Mouse (Mus musculus) thymus, adult 2 months (tissue): Measurements from ENCODE around the gene Syt11. TPM values are rescaled to one million over a fixed set of nuclear protein-coding genes. Genes with fewer than 3 reads are reported as not detected.
A peak's percentile ranks its signal among the peaks of the same experiment; 100 is the strongest.
"Not testable (repeated sequence)": the region's sequence is repeated elsewhere in the genome, so short reads cannot be mapped to it uniquely, and the experiment has no call there.

ENCODE experiments used
- DNase-seq: peaks from one replicate; pipeline ENCODE4 v3.0.0; 2021
- H3K27ac ChIP-seq: fragments of 200-500 bp; 2 replicates; pipeline ENCODE4 v1.5.1; 2012; ENCODE audit warnings: low read length, control low read depth; ENCODE audit not compliant: control insufficient read depth, insufficient read depth
- H3K27me3 ChIP-seq: fragments of 200-500 bp; 2 replicates; pipeline ENCODE4 v1.6.1; 2012; ENCODE audit warnings: mild to moderate bottlenecking, low read length, moderate library complexity, mixed read lengths; ENCODE audit not compliant: control insufficient read depth, insufficient read depth
- H3K36me3 ChIP-seq: fragments of 200-500 bp; 2 replicates; pipeline ENCODE4 v1.6.1; 2012; ENCODE audit warnings: mild to moderate bottlenecking, low read length, moderate library complexity; ENCODE audit not compliant: control insufficient read depth, insufficient read depth
- H3K4me1 ChIP-seq: fragments of 200-500 bp; replicated peaks from 2 replicates; pipeline ENCODE4 v1.6.1; 2012; ENCODE audit warnings: low read length; ENCODE audit not compliant: control insufficient read depth, insufficient read depth
- H3K4me3 ChIP-seq: fragments of 200-500 bp; 2 replicates; pipeline ENCODE4 v1.5.1; 2012; ENCODE audit warnings: mild to moderate bottlenecking, low read length, control low read depth, moderate library complexity; ENCODE audit not compliant: control insufficient read depth, insufficient read depth
- CTCF ChIP-seq: fragments of 200-500 bp; IDR thresholded peaks from 2 replicates; pipeline ENCODE4 v1.5.1; 2012; ENCODE audit warnings: mild to moderate bottlenecking, control low read depth, low read length, moderate library complexity, borderline replicate concordance; ENCODE audit not compliant: control insufficient read depth, poor library complexity, insufficient read depth; ENCODE audit errors: extremely low read depth
- POLR2A ChIP-seq: fragments of 200-500 bp; IDR thresholded peaks from 2 replicates; pipeline ENCODE4 v1.6.1; 2012; ENCODE audit warnings: mild to moderate bottlenecking, low read length, control low read depth, moderate library complexity; ENCODE audit not compliant: control insufficient read depth, poor library complexity, insufficient read depth; ENCODE audit errors: extremely low read depth
- WGBS: fragments of 180-500 bp; shearing (Covaris S2); methylation state at CpG from one replicate; pipeline ENCODE4 v1.1.7; 2018; 5-methylcytosine and 5-hydroxymethylcytosine counted together
- polyA plus RNA-seq: library from polyadenylated mRNA; depleted of rRNA; stranded (reverse); fragments of >200 nt; gene quantifications from 2 replicates; pipeline ENCODE4 v1.2.3, GENCODE M21; 2012

The Syt11 gene
- polyA plus RNA-seq, 1 experiment = 3.2 TPM

- Histone ChIP-seq H3K4me3 (peak overlapping the region; percentile 38), H3K27ac (peak overlapping the region; percentile 59; the same call in 1 of the 2 replicates)
- not testable (repeated sequence) for H3K36me3 ChIP-seq, H3K4me1 ChIP-seq, H3K27me3 ChIP-seq
- WGBS = 8% methylated on average over 21 of the region's 28 CpGs
- peak; percentile 34 for DNase-seq
Measured at GRCm38 (mm10) chr3:88771189-88771940, 3.6 kb downstream of the Syt11 start.

DNA sequence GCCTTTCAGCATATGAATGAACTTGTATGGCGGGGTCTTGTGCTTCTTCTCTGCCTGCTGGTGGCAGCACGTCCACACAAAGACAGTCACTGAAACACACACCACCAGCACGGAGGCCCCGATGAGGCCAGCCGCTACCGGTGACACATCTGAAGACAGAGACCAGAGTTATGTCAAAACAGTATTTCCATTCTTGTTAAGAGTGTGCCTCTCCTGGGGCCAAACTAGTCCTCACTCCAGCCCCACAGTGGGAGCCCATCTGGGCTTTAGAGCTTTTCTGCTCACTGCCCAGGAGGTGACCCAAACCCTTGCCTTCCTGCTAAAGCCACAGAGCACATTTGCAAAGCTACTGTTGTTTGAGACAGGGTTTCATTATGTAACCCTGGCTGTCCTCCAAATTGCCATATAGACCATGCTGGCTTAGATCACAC lies 12.5 kb downstream of the Syt11 start:
- DNase-seq = no peak
- Histone ChIP-seq H3K4me1 (no peaks in the 10 kb centered on the region), H3K36me3 (no peaks in the 10 kb centered on the region)

DNA sequence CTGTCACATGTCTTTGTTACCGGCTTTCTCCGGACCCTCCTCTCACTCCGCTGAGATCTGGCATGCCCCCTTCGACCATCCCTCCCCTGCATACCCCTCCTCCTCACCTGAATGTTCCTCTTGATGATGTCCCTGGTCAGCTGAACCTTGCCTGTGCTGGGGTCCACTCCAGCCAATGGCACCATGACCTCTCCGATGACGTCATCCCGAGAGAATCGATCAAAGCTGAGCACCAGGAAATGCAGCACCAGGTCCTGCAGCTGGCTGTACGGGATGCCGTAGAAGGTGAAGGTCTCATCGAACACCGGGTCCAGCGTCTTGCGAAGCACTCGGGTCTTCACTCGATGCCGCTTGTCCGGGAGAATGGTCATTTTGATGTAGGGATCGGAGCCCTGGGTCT lies 13.3 kb downstream of the Syt11 start:
- H3K4me1 ChIP-seq = no peaks in the 10 kb centered on the region

More for the DNA sequence above, 12.5 kb downstream of the Syt11 start:
- Histone ChIP-seq H3K27ac (no peak overlapping the region), H3K27me3 (no peaks in the 10 kb centered on the region), H3K4me3 (no peak overlapping the region)
- WGBS = 70% methylated on average over 6 of the region's 6 CpGs
- TF ChIP-seq POLR2A = no peak
- TF ChIP-seq CTCF = no peak

DNA sequence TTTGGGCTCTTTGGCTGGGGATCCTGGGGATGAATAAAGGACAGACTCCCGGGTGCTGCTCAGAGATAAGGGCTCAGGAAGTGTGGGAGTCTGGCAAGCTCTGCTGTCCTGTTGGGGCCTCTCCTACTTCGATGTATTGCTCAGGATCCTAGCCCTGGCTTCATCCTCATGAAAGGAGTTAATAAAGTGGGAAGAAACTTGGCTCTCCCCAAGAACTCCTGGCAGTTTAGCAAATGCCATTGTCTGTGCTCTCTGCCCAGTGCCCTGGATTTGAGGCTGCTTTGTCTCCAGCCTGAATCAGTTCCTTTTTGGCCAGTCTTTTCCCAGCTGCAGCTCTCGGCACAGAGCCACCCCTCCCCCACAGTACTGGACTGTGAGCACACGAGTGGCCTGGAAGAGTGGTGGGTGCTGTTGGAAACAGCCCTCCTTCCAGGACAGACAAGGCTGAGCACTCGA lies 16.9 kb downstream of the Syt11 start:
- Histone ChIP-seq H3K27ac (no peak overlapping the region), H3K27me3 (no peaks in the 10 kb centered on the region), H3K4me3 (no peak overlapping the region), H3K4me1 (no peaks in the 10 kb centered on the region), H3K36me3 (no peaks in the 10 kb centered on the region)
- WGBS = 81% methylated on average over 5 of the region's 5 CpGs
- TF ChIP-seq CTCF (no peak), POLR2A (no peak)
- no peak for DNase-seq

More for the DNA sequence above, 13.3 kb downstream of the Syt11 start:
- H3K4me3 ChIP-seq = no peak overlapping the region
- no peak for TF ChIP-seq POLR2A
- TF ChIP-seq CTCF = no peak
- 97% methylated on average over 19 of the region's 19 CpGs for WGBS
- no peak overlapping the region for H3K27ac ChIP-seq
- no peaks in the 10 kb centered on the region for H3K36me3 ChIP-seq
- DNase-seq = no peak
- H3K27me3 ChIP-seq = no peaks in the 10 kb centered on the region

- TF ChIP-seq CTCF (no peak), POLR2A (no peak)
- no peak for DNase-seq
- H3K27ac ChIP-seq = no peak overlapping the region
- no peaks in the 10 kb centered on the region for H3K27me3 ChIP-seq
- 86% methylated on average over 4 of the region's 4 CpGs for WGBS
- H3K36me3 ChIP-seq = no peaks in the 10 kb centered on the region
- no peak overlapping the region for H3K4me3 ChIP-seq
- no peaks in the 10 kb centered on the region for H3K4me1 ChIP-seq
Measured at GRCm38 (mm10) chr3:88756276-88756675, 18.7 kb downstream of the Syt11 start.

GRCm38 (mm10) chr3:88755541-88755940 lies 19.4 kb downstream of the Syt11 start:
- Histone ChIP-seq H3K4me3 (no peak overlapping the region), H3K27ac (no peak overlapping the region), H3K36me3 (no peaks in the 10 kb centered on the region), H3K27me3 (no peaks in the 10 kb centered on the region), H3K4me1 (no peaks in the 10 kb centered on the region)
- TF ChIP-seq CTCF = no peak
- TF ChIP-seq POLR2A = no peak
- DNase-seq = no peak
- WGBS = 92% methylated on average over 3 of the region's 3 CpGs

DNA sequence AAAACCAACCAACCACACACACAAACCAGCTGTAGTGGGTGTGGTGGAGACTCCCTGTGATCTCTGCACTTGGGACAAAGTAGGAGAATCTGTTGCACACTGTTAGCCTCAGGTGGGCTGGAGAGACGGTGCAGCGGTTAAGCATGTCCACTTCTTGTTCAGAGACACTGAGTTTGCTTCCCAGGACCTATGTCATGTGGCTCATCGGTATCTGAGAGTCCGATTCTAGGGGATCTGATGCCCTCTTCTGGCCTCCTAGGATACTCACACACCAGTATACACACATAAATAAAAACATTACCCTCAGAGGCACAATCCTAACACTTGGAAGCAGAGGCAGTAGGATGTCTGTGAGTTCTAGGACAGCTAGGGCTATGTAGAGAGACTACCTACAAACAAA lies 20.7 kb downstream of the Syt11 start:
- DNase-seq = no peak
- no peak for TF ChIP-seq POLR2A
- no peak for TF ChIP-seq CTCF
- 58% methylated on average over 4 of the region's 4 CpGs for WGBS
- Histone ChIP-seq H3K27me3 (no peaks in the 10 kb centered on the region), H3K4me3 (no peak overlapping the region), H3K4me1 (no peaks in the 10 kb centered on the region), H3K27ac (no peak overlapping the region), H3K36me3 (no peaks in the 10 kb centered on the region)
